Mouse (Mus musculus) liver (tissue): ENCODE results near the gene Pms1.

ENCODE experiments used
- DNase-seq: peaks from one replicate; pipeline ENCODE4 v3.0.0-alpha.2; 2020; ENCODE audit warnings: mixed read lengths

Gene Pms1

GRCm38 (mm10) chr1:53194536-53194935, 102.3 kb downstream of the Pms1 start:
- no peak for DNase-seq

GRCm38 (mm10) chr1:53191234-53191633, 105.6 kb downstream of the Pms1 start:
- no peak for DNase-seq

- no peak for DNase-seq
These were observed 107.2 kb downstream of the Pms1 start for GRCm38 (mm10) chr1:53189620-53190019.

GRCm38 (mm10) chr1:53187536-53187935, 109.3 kb downstream of the Pms1 start, which contains the start of gene 1700019A02Rik:
Gene 1700019A02Rik (minus strand): TSS chr1:53187636.
- no peak for DNase-seq

GRCm38 (mm10) chr1:53186301-53186700, 110.5 kb downstream of the Pms1 start:
- no peak for DNase-seq

- no peak for DNase-seq
These were observed 139.1 kb downstream of the Pms1 start for GRCm38 (mm10) chr1:53157715-53158114.
